Mouse (Mus musculus) myocyte (in vitro differentiated cells): ENCODE data around the gene Rex1bd.
"Not testable (repeated sequence)": the region's sequence is repeated elsewhere in the genome, so short reads cannot be mapped to it uniquely, and the experiment has no call there.

ENCODE experiments used
- CEBPB ChIP-seq: IDR thresholded peaks from 2 replicates; pipeline ENCODE4 v1.6.1; 2011; ENCODE audit warnings: mild to moderate bottlenecking, moderate library complexity; ENCODE audit not compliant: poor library complexity, insufficient read depth, severe bottlenecking
- MAX ChIP-seq: IDR thresholded peaks from one replicate; pipeline ENCODE4 v1.6.1; 2011; ENCODE audit warnings: low read depth, mild to moderate bottlenecking, control low read depth
- POLR2A ChIP-seq: IDR thresholded peaks from one replicate; pipeline ENCODE4 v1.6.1; 2011; ENCODE audit warnings: low read depth, mild to moderate bottlenecking, control low read depth, moderate library complexity; ENCODE audit not compliant: insufficient read length
- USF1 ChIP-seq: IDR thresholded peaks from one replicate; pipeline ENCODE4 v1.6.1; 2011; ENCODE audit warnings: low read depth, mild to moderate bottlenecking, control low read depth, moderate library complexity

DNA sequence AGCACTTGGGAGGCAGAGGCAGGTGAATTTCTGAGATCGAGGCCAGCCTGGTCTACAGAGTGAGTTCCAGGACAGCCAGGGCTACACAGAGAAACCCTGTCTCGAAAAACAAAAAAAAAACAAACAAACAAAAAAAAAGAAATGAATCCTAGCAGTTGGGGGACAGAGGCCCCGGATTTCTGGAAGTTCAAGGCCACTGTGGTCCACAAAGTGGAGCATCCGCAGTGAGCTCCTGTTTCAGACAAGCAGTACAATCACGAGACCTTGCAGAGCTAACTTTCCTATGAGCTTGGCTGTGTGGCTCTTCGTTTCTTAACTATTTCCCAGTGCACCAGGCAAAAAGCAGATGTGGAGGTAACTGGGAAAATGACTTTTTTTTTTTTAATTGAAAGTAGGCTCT lies 4.6 kb upstream of the Rex1bd start:
- not testable (repeated sequence) for TF ChIP-seq POLR2A, MAX, USF1, CEBPB
